Mouse (Mus musculus) embryonic fibroblast, embryonic 13.5 days (primary cell): ENCODE measurements at regions not wholly inside any gene's neighbourhood (a gene's known extent, or its start where the extent isn't known, plus 50 kb on each side); places are given as distances from the start of the nearest gene placed in this dataset.

Experiments
- CTCF ChIP-seq: IDR thresholded peaks from 2 replicates; pipeline ENCODE4 v1.5.1; 2011; ENCODE audit warnings: mild to moderate bottlenecking, control low read depth, low read length, moderate library complexity, borderline replicate concordance; ENCODE audit not compliant: insufficient read depth
- POLR2A ChIP-seq: IDR thresholded peaks from 2 replicates; pipeline ENCODE4 v1.6.1; 2011; ENCODE audit warnings: low read depth, mild to moderate bottlenecking, control low read depth, low read length, moderate library complexity

DNA sequence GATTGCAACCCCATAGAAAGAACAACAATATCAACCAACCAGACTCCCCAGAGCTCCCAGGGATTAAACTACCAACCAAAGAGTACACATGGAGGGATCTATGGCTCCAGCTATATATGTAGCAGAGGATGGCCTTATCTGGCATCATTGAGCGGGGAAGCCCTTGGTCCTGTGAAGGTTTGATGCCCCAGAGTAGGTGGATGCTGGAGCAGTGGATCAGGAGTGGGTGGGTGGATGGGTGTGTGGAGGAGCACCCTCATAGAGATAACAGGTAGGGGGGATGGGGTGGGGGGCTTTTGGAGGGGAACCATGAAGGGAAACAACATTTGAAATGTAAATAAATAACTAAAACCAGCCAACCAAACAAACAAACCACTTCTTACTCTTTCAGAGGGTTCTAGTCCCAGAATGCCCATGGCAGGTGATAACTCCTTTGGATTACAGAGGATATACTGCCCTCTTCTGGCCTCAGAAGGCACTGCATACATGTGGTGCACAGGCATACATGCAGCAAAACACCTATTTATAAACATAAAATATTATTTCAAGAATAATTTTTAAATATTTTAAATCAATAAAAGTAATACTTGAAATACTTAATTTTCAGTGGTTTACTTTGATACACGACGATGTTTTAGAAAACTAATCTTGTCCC lies 473.7 kb upstream of the B430305J03Rik start:
- TF ChIP-seq CTCF, result peak; percentile 18; the same call in 1 of the 2 replicates
- TF ChIP-seq POLR2A, result no peak
